Mouse (Mus musculus): Measurements from ENCODE around the gene Hist1h4b. TPM values are rescaled to one million over a fixed set of nuclear protein-coding genes. Genes with fewer than 3 reads are reported as not detected.
A peak's percentile ranks its signal among the peaks of the same experiment; 100 is the strongest.
"Not testable (repeated sequence)": the region's sequence is repeated elsewhere in the genome, so short reads cannot be mapped to it uniquely, and the experiment has no call there.

The Hist1h4b gene
- 2.1 TPM in 1 of 2 replicates, not detected in the other for polyA plus RNA-seq (2014; fragmentation: Nextera tagmentation; extraction: Ambion mirVana)

- WGBS: under 1% methylated on average over 15 of the region's 22 CpGs
- Histone ChIP-seq H3K4me1 (replicated peaks; ENCODE audit: control insufficient read depth, insufficient read depth, low read length) (peaks cover 17% of the 10 kb centered on the region), H3K27me3 (ENCODE audit: control insufficient read depth, insufficient read depth, low read length) (no peaks in the 10 kb centered on the region), H3K9ac (peak within 1 kb of the TSS; percentile 62), H3K36me3 (replicated peaks; ENCODE audit: control insufficient read depth, insufficient read depth) (no peaks in the 10 kb centered on the region), H3K4me2 (replicated peaks) (peak within 1 kb of the TSS; percentile 71), H3K9me3 (ENCODE audit: control insufficient read depth, low read length) (no peaks in the 10 kb centered on the region), H3K27ac (peak within 1 kb of the TSS; percentile 76), H3K4me3 (replicated peaks; ENCODE audit: low read length) (peak within 1 kb of the TSS; percentile 33)
- DNase-seq (ENCODE audit: low spot score) (peak; percentile 97), ATAC-seq (ENCODE audit: low FRiP score) (peak; percentile 79)
Measured at GRCm38 (mm10) chr13:23756790-23757189, at the start of gene Hist1h4b. Gene Hist1h4b (plus strand): TSS chr13:23757013.

GRCm38 (mm10) chr13:23708041-23708440 is 48.8 kb upstream of the Hist1h4b start:
- Histone ChIP-seq H3K4me3 (replicated peaks; ENCODE audit: low read length) (no peak overlapping the region), H3K9me3 (ENCODE audit: control insufficient read depth, low read length) (no peaks in the 10 kb centered on the region), H3K27ac (no peak overlapping the region), H3K9ac (no peak overlapping the region), H3K27me3 (ENCODE audit: control insufficient read depth, insufficient read depth, low read length) (no peaks in the 10 kb centered on the region), H3K4me1 (replicated peaks; ENCODE audit: control insufficient read depth, insufficient read depth, low read length) (peaks cover 9% of the 10 kb centered on the region; the same call in 1 of the 2 replicates), H3K4me2 (replicated peaks) (no peak overlapping the region), H3K36me3 (replicated peaks; ENCODE audit: control insufficient read depth, insufficient read depth) (no peaks in the 10 kb centered on the region)
- 80% methylated on average over 4 of the region's 4 CpGs for WGBS
- no peak for ATAC-seq (ENCODE audit: low FRiP score)
- DNase-seq (ENCODE audit: low spot score): no peak

- no peak overlapping the region for H3K27ac ChIP-seq
- WGBS: 84% methylated on average over 4 of the region's 4 CpGs
- no peak overlapping the region for H3K4me2 ChIP-seq (replicated peaks)
- no peaks in the 10 kb centered on the region for H3K9me3 ChIP-seq (ENCODE audit: control insufficient read depth, low read length)
- peaks cover 9% of the 10 kb centered on the region; the same call in 1 of the 2 replicates for H3K4me1 ChIP-seq (replicated peaks; ENCODE audit: control insufficient read depth, insufficient read depth, low read length)
- H3K27me3 ChIP-seq (ENCODE audit: control insufficient read depth, insufficient read depth, low read length): no peaks in the 10 kb centered on the region
- H3K9ac ChIP-seq: no peak overlapping the region
- H3K4me3 ChIP-seq (replicated peaks; ENCODE audit: low read length): no peak overlapping the region
- H3K36me3 ChIP-seq (replicated peaks; ENCODE audit: control insufficient read depth, insufficient read depth): no peaks in the 10 kb centered on the region
- DNase-seq (ENCODE audit: low spot score) (no peak), ATAC-seq (ENCODE audit: low FRiP score) (no peak)
Measured at GRCm38 (mm10) chr13:23708654-23709053, 48.2 kb upstream of the Hist1h4b start.

- H3K27me3 ChIP-seq (ENCODE audit: control insufficient read depth, insufficient read depth, low read length): no peaks in the 10 kb centered on the region
- H3K9ac ChIP-seq: peak overlapping the region; percentile 55
- DNase-seq (ENCODE audit: low spot score): no peak
- no peak for ATAC-seq (ENCODE audit: low FRiP score)
- H3K9me3 ChIP-seq (ENCODE audit: control insufficient read depth, low read length): no peaks in the 10 kb centered on the region
- WGBS: 16% methylated on average over 15 of the region's 15 CpGs
- H3K4me2 ChIP-seq (replicated peaks): peak overlapping the region; percentile 65
- H3K4me1 ChIP-seq (replicated peaks; ENCODE audit: control insufficient read depth, insufficient read depth, low read length): peaks cover 9% of the 10 kb centered on the region; the same call in 1 of the 2 replicates
- no peak overlapping the region for H3K27ac ChIP-seq
- peak overlapping the region; percentile 30 for H3K4me3 ChIP-seq (replicated peaks; ENCODE audit: low read length)
- no peaks in the 10 kb centered on the region for H3K36me3 ChIP-seq (replicated peaks; ENCODE audit: control insufficient read depth, insufficient read depth)
Measured at GRCm38 (mm10) chr13:23709714-23710373, 47.0 kb upstream of the Hist1h4b start.

- no peaks in the 10 kb centered on the region for H3K36me3 ChIP-seq (replicated peaks; ENCODE audit: control insufficient read depth, insufficient read depth)
- H3K9me3 ChIP-seq (ENCODE audit: control insufficient read depth, low read length): no peaks in the 10 kb centered on the region
- H3K9ac ChIP-seq: peak within 1 kb of the TSS; percentile 55
- ATAC-seq (ENCODE audit: low FRiP score): 0 out of 2 replicates have a peak, but pooled peaks have one; percentile 59
- 0 out of 2 replicates have a peak within 1 kb of the TSS, but pooled peaks have one; percentile 29 for H3K27ac ChIP-seq
- H3K4me1 ChIP-seq (replicated peaks; ENCODE audit: control insufficient read depth, insufficient read depth, low read length): peaks cover 9% of the 10 kb centered on the region; the same call in 1 of the 2 replicates
- peak; percentile 38 for DNase-seq (ENCODE audit: low spot score)
- H3K27me3 ChIP-seq (ENCODE audit: control insufficient read depth, insufficient read depth, low read length): no peaks in the 10 kb centered on the region
- H3K4me2 ChIP-seq (replicated peaks): peak within 1 kb of the TSS; percentile 65
- peak within 1 kb of the TSS; percentile 30 for H3K4me3 ChIP-seq (replicated peaks; ENCODE audit: low read length)
- WGBS: 5% methylated on average over 17 of the region's 17 CpGs
Measured at GRCm38 (mm10) chr13:23710374-23711089, 46.3 kb upstream of the Hist1h4b start, which contains the start of gene Hfe. Gene Hfe (minus strand): TSS chr13:23710854.

GRCm38 (mm10) chr13:23716261-23717042 is 40.4 kb upstream of the Hist1h4b start:
- WGBS: 86% methylated on average over 5 of the region's 5 CpGs

GRCm38 (mm10) chr13:23717176-23717575 is 39.6 kb upstream of the Hist1h4b start:
- no peaks in the 10 kb centered on the region for H3K9me3 ChIP-seq (ENCODE audit: control insufficient read depth, low read length)
- no peaks in the 10 kb centered on the region for H3K36me3 ChIP-seq (replicated peaks; ENCODE audit: control insufficient read depth, insufficient read depth)
- no peak overlapping the region for H3K27ac ChIP-seq
- no peak for ATAC-seq (ENCODE audit: low FRiP score)
- H3K4me3 ChIP-seq (replicated peaks; ENCODE audit: low read length): no peak overlapping the region
- H3K4me2 ChIP-seq (replicated peaks): no peak overlapping the region
- H3K9ac ChIP-seq: no peak overlapping the region
- no peak for DNase-seq (ENCODE audit: low spot score)
- H3K4me1 ChIP-seq (replicated peaks; ENCODE audit: control insufficient read depth, insufficient read depth, low read length): no peaks in the 10 kb centered on the region
- no peaks in the 10 kb centered on the region for H3K27me3 ChIP-seq (ENCODE audit: control insufficient read depth, insufficient read depth, low read length)
- 61% methylated on average over 11 of the region's 11 CpGs for WGBS

More at GRCm38 (mm10) chr13:23716261-23717042, 40.4 kb upstream of the Hist1h4b start:
- Histone ChIP-seq H3K27me3 (ENCODE audit: control insufficient read depth, insufficient read depth, low read length) (no peaks in the 10 kb centered on the region), H3K9me3 (ENCODE audit: control insufficient read depth, low read length) (no peaks in the 10 kb centered on the region), H3K4me3 (replicated peaks; ENCODE audit: low read length) (no peak overlapping the region), H3K4me1 (replicated peaks; ENCODE audit: control insufficient read depth, insufficient read depth, low read length) (no peaks in the 10 kb centered on the region), H3K9ac (no peak overlapping the region), H3K27ac (no peak overlapping the region), H3K36me3 (replicated peaks; ENCODE audit: control insufficient read depth, insufficient read depth) (no peaks in the 10 kb centered on the region), H3K4me2 (replicated peaks) (no peak overlapping the region)
- no peak for DNase-seq (ENCODE audit: low spot score)
- ATAC-seq (ENCODE audit: low FRiP score): no peak

- H3K4me2 ChIP-seq (replicated peaks); H3K9ac ChIP-seq; DNase-seq (ENCODE audit: low spot score); H3K4me1 ChIP-seq (replicated peaks; ENCODE audit: control insufficient read depth, insufficient read depth, low read length); H3K9me3 ChIP-seq (ENCODE audit: control insufficient read depth, low read length); H3K27ac ChIP-seq; ATAC-seq (ENCODE audit: low FRiP score); H3K27me3 ChIP-seq (ENCODE audit: control insufficient read depth, insufficient read depth, low read length); H3K36me3 ChIP-seq (replicated peaks; ENCODE audit: control insufficient read depth, insufficient read depth); H3K4me3 ChIP-seq (replicated peaks; ENCODE audit: low read length): not testable (repeated sequence)
- WGBS: 18% methylated on average over 2 of the region's 2 CpGs
Measured at GRCm38 (mm10) chr13:23717593-23718245, 39.1 kb upstream of the Hist1h4b start.
